Mouse (Mus musculus) adrenal gland, adult 8-10 months (tissue): ENCODE data around the gene C1rb. TPM values are rescaled to one million over a fixed set of nuclear protein-coding genes. Genes with fewer than 3 reads are reported as not detected.
"Not testable (repeated sequence)": the region's sequence is repeated elsewhere in the genome, so short reads cannot be mapped to it uniquely, and the experiment has no call there.

Experiments
- DNase-seq: peaks from one replicate; pipeline ENCODE4 v3.0.0; 2022
- total RNA-seq, 4 experiments: library from RNA; stranded (reverse); gene quantifications; 2 replicates each; pipeline ENCODE4 v1.2.4; 2022

C1rb gene
- total RNA-seq, 4 experiments from 2014 or later: 5.9 to 19.1 (median 12.4) TPM

DNA sequence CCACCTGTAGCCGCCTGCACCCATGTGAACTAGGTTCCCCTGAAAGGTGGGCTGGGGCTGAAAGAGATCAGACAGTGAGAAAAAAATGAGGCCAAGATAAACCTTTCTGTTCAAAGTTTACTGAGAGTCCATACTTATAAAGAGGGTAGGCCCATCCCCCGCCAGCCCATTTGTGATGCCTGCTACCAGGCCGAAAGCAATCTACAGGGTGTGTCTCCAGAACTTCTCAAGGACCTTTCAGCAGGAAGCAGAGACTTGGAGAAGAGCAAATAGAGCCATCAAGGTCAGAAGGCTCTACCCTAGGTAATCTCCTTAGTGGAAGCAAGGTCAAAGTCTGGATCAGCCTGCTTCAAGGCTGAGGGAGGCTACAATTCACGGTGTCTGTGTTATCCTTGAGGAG lies 31.9 kb downstream of the C1rb start:
- DNase-seq: no peak

DNA sequence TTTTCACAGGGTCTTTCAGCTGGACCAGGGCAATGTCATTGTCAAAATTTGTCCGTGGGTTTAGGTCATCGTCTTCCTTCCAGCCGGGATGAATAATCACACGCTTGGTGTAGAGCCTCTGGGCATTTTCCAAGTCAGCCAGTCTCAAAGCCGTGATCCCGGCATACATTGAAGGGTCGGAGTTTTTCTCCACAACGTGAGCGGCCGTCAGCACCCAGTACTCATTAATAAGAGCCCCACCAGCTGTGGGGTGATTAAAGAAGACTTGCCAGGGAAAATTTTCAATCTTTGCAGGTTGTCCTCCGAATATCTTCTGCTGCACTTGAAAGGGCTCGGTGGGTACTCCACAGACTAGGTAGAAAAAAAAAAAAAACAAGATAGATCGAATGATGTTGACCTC lies 55.5 kb downstream of the C1rb start:
- DNase-seq: no peak

DNA sequence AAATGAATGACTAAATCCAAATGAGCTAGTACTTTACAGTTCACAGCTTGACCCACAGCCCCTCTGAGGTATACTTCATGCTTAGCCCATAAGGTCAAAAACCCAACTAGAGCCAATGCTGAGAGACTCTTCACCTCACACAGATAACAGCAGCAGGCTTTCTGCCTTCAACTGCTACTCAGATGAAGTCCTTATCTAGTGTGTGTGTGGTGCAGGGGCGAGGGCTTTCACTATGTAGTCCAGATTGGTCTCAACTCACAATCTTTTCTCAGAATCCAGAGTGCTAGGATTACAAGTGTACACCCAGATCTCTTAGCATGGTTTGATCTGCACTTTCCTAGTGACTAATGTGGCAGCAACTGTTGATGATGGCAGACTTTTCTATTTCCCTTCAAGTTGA lies 56.1 kb downstream of the C1rb start:
- not testable (repeated sequence) for DNase-seq

DNA sequence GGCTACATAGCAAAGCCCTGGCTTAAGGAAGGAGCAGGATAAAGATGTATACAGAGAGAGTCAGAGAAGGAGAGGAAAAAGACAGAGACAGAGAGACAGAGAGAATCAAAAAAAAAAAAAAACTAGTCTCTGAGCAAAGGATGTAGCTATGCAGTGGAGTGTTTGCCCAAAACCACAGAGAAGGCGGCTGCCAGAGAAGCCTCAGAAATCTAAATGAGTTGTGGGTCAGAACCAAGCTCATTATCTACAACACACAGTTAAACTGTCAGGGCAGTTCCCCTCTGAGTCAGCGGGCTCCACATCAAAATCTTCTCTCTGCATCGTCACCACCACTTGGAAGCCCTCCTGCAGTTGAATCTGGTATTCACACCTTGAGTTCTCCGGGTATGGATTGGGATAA lies 60.7 kb downstream of the C1rb start:
- no peak for DNase-seq

Other genes starting within 250 kb of the C1rb start
- 10 to 100 TPM; 62.0 to 95.7 (median 82.8) TPM for gene Pex5, start 155.2 kb upstream of the C1rb start, total RNA-seq
- 10 to 100 TPM; 55.0 to 89.1 (median 73.7) TPM for gene Clstn3, start 105.5 kb upstream of the C1rb start, total RNA-seq
- 10 to 100 TPM; 28.1 to 44.4 (median 34.4) TPM for gene C1rl, start 77.2 kb upstream of the C1rb start, total RNA-seq
- 100 to 1,000 TPM in 2 of 4 experiments, 10 to 100 TPM in 2; 48.6 to 131 (median 88.7) TPM for gene C1ra, start 57.9 kb upstream of the C1rb start, total RNA-seq
- 100 to 1,000 TPM in 1 of 4 experiments, 10 to 100 TPM in 3; 46.9 to 107 (median 72.7) TPM for gene C1s1, start 27.9 kb upstream of the C1rb start, total RNA-seq
- gene C1s2, start 65.8 kb downstream of the C1rb start, total RNA-seq: 1 to 10 TPM; 1.8 to 4.1 (median 3.0) TPM
- 100 to 1,000 TPM in 1 of 4 experiments, 10 to 100 TPM in 3; 75.1 to 111 (median 90.7) TPM for gene Lpcat3, start 92.7 kb downstream of the C1rb start, total RNA-seq
- gene Emg1, start 141.9 kb downstream of the C1rb start, total RNA-seq: 10 to 100 TPM; 81.9 to 100.0 (median 86.2) TPM
- 100 to 1,000 TPM; 255 to 303 (median 272) TPM for gene Phb2, start 142.0 kb downstream of the C1rb start, total RNA-seq
- 10 to 100 TPM; 14.1 to 21.6 (median 15.0) TPM for gene Ptpn6, start 168.4 kb downstream of the C1rb start, total RNA-seq
- gene Grcc10, start 171.1 kb downstream of the C1rb start, total RNA-seq: 100 to 1,000 TPM; 348 to 417 (median 368) TPM
- gene Gm45234, start 185.7 kb downstream of the C1rb start, total RNA-seq: not detected
- 100 to 1,000 TPM in 2 of 4 experiments, 10 to 100 TPM in 2; 68.7 to 111 (median 97.1) TPM for gene Atn1, start 186.2 kb downstream of the C1rb start, total RNA-seq
- gene Eno2, start 199.4 kb downstream of the C1rb start, total RNA-seq: 10 to 100 TPM; 23.0 to 74.2 (median 42.8) TPM
- gene Lrrc23, start 209.4 kb downstream of the C1rb start, total RNA-seq: 1 to 10 TPM in 2 of 4 experiments, under 1 TPM in 2; 0.52 to 3.6 (median 1.0) TPM
- gene Spsb2, start 238.4 kb downstream of the C1rb start, total RNA-seq: 10 to 100 TPM; 27.0 to 37.4 (median 33.6) TPM
- 100 to 1,000 TPM; 448 to 531 (median 475) TPM for gene Tpi1, start 244.0 kb downstream of the C1rb start, total RNA-seq